Mouse (Mus musculus): ENCODE results near the gene Taar2. TPM values are rescaled to one million over a fixed set of nuclear protein-coding genes. Genes with fewer than 3 reads are reported as not detected.

Taar2 gene
- polyA plus RNA-seq, 1 experiment = not detected

GRCm38 (mm10) chr10:23942465-23942864 lies 4.1 kb downstream of the Taar2 start:
- TF ChIP-seq GATA1 (IDR thresholded peaks at IDR 0.05; ENCODE audit: borderline replicate concordance, low read length) (no peak), FLI1 (IDR thresholded peaks at IDR 0.05; ENCODE audit: low read length) (no peak)
- Histone ChIP-seq H3K27me3 (replicated peaks) (no peaks in the 10 kb centered on the region), H3K36me3 (replicated peaks; ENCODE audit: low read length) (no peaks in the 10 kb centered on the region), H3K9me3 (peaks cover 6% of the 10 kb centered on the region; the same call in 1 of the 2 replicates), H3K4me3 (replicated peaks) (no peak overlapping the region), H3K4me1 (no peaks in the 10 kb centered on the region)

DNA sequence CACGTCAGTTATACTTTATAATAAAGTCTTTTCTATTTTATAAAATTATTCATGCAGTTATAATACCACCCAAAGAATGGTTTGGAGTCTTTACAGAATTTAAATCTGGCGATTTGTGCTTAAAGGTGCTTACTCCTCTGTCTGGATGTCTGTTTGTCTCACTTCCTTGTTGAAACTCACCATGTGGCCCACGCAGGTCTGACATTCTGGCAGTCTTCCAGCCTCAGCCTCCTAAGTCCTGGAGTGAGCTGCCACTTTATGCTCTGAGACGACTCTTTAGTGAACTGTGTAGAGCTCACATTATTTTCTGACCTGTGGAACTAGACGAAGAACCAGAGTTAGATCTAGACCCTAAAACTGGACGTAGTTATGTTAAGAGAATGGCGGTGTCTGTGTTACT lies 9.7 kb downstream of the Taar2 start:
- Histone ChIP-seq H3K9me3 (no peaks in the 10 kb centered on the region), H3K36me3 (replicated peaks; ENCODE audit: low read length) (no peaks in the 10 kb centered on the region), H3K4me3 (replicated peaks) (no peak overlapping the region), H3K4me1 (no peaks in the 10 kb centered on the region), H3K27me3 (replicated peaks) (no peaks in the 10 kb centered on the region)
- TF ChIP-seq GATA1 (IDR thresholded peaks at IDR 0.05; ENCODE audit: borderline replicate concordance, low read length) (no peak), FLI1 (IDR thresholded peaks at IDR 0.05; ENCODE audit: low read length) (no peak)

- Histone ChIP-seq H3K4me3 (replicated peaks) (no peak within 1 kb of the TSS), H3K4me1 (no peaks in the 10 kb centered on the region), H3K36me3 (replicated peaks; ENCODE audit: low read length) (no peaks in the 10 kb centered on the region), H3K9me3 (no peaks in the 10 kb centered on the region), H3K27me3 (replicated peaks) (no peaks in the 10 kb centered on the region)
- TF ChIP-seq GATA1 (IDR thresholded peaks at IDR 0.05; ENCODE audit: borderline replicate concordance, low read length) (no peak), FLI1 (IDR thresholded peaks at IDR 0.05; ENCODE audit: low read length) (no peak)
These were observed 11.2 kb downstream of the Taar2 start, which contains the start of gene Taar3 for GRCm38 (mm10) chr10:23949508-23950005. TSS of gene Taar3 (plus strand) at chr10:23949558.

DNA sequence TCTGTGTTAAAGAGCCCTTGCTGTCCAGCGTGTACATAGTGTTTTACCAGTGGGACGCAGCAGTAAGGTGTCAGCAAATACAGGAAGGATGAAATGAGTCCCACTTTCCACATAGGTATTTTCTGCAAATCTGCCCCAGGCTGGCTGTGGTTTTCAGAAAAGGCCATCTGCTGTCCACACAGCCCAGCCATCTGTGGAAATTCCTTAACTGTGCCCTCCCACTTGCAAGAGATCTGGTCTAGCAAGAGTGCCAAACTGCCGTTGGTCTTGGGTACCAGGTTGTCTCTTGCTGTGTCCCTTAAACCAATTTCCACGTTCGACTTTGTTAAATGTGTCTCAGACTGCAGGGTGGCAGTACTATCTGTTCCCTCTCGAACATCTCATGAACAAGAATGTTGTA lies 13.3 kb downstream of the Taar2 start:
- H3K27me3 ChIP-seq (replicated peaks) = no peaks in the 10 kb centered on the region
- TF ChIP-seq FLI1 (IDR thresholded peaks at IDR 0.05; ENCODE audit: low read length) = no peak
- no peak for TF ChIP-seq GATA1 (IDR thresholded peaks at IDR 0.05; ENCODE audit: borderline replicate concordance, low read length)
- H3K9me3 ChIP-seq = no peaks in the 10 kb centered on the region
- no peaks in the 10 kb centered on the region for H3K36me3 ChIP-seq (replicated peaks; ENCODE audit: low read length)
- H3K4me1 ChIP-seq = no peaks in the 10 kb centered on the region
- H3K4me3 ChIP-seq (replicated peaks) = no peak overlapping the region

DNA sequence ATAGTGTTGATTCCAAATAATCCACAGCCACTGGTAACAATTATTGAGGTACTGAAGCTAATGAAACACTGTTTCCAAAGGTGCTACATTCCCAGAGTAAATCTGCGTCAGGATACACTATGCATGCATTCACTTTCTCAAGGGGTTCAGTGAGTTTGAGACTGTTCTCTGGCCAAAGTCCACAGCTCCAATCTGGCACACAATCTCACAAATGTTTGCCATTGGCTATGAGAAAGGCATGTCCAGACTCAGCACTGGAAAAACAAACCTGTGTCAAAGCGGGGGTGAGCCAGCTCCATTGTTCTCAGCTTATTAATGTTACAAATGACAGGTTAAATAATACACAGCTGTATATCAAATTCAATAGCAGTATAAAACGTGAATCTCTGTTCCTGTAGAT lies 20.7 kb downstream of the Taar2 start:
- no peak overlapping the region for H3K4me3 ChIP-seq (replicated peaks)
- TF ChIP-seq GATA1 (IDR thresholded peaks at IDR 0.05; ENCODE audit: borderline replicate concordance, low read length) (no peak), FLI1 (IDR thresholded peaks at IDR 0.05; ENCODE audit: low read length) (no peak)
- H3K36me3 ChIP-seq (replicated peaks; ENCODE audit: low read length) = no peaks in the 10 kb centered on the region
- H3K9me3 ChIP-seq = peaks cover 5% of the 10 kb centered on the region; the same call in 1 of the 2 replicates
- peaks cover 5% of the 10 kb centered on the region; the same call in 1 of the 2 replicates for H3K4me1 ChIP-seq
- H3K27me3 ChIP-seq (replicated peaks) = no peaks in the 10 kb centered on the region

- Histone ChIP-seq H3K4me3 (replicated peaks) (peak within 1 kb of the TSS; percentile 48), H3K4me1 (peaks cover 9% of the 10 kb centered on the region), H3K36me3 (replicated peaks; ENCODE audit: low read length) (no peaks in the 10 kb centered on the region), H3K27me3 (replicated peaks) (no peaks in the 10 kb centered on the region), H3K9me3 (peaks cover 5% of the 10 kb centered on the region; the same call in 1 of the 2 replicates)
- TF ChIP-seq FLI1 (IDR thresholded peaks at IDR 0.05; ENCODE audit: low read length) (no peak), GATA1 (IDR thresholded peaks at IDR 0.05; ENCODE audit: borderline replicate concordance, low read length) (no peak)
These were observed 22.1 kb downstream of the Taar2 start, which contains the start of gene Taar4 for GRCm38 (mm10) chr10:23960444-23960915. TSS of gene Taar4 (plus strand) at chr10:23960494.

GRCm38 (mm10) chr10:23963444-23963843 lies 25.1 kb downstream of the Taar2 start:
- Histone ChIP-seq H3K4me1 (peaks cover 9% of the 10 kb centered on the region), H3K36me3 (replicated peaks; ENCODE audit: low read length) (no peaks in the 10 kb centered on the region), H3K4me3 (replicated peaks) (no peak overlapping the region), H3K27me3 (replicated peaks) (no peaks in the 10 kb centered on the region), H3K9me3 (peaks cover 5% of the 10 kb centered on the region; the same call in 1 of the 2 replicates)
- TF ChIP-seq FLI1 (IDR thresholded peaks at IDR 0.05; ENCODE audit: low read length) (no peak), GATA1 (IDR thresholded peaks at IDR 0.05; ENCODE audit: borderline replicate concordance, low read length) (no peak)

GRCm38 (mm10) chr10:23964921-23965610 lies 26.7 kb downstream of the Taar2 start:
- peak overlapping the region; percentile 46 for H3K4me3 ChIP-seq (replicated peaks)
- H3K36me3 ChIP-seq (replicated peaks; ENCODE audit: low read length) = no peaks in the 10 kb centered on the region
- 0 out of 2 replicates have a peak, but pooled peaks have one; percentile 28 for TF ChIP-seq FLI1 (IDR thresholded peaks at IDR 0.05; ENCODE audit: low read length)
- TF ChIP-seq GATA1 (IDR thresholded peaks at IDR 0.05; ENCODE audit: borderline replicate concordance, low read length) = no peak
- no peaks in the 10 kb centered on the region for H3K27me3 ChIP-seq (replicated peaks)
- peaks cover 9% of the 10 kb centered on the region for H3K4me1 ChIP-seq
- peaks cover 5% of the 10 kb centered on the region; the same call in 1 of the 2 replicates for H3K9me3 ChIP-seq

- H3K27me3 ChIP-seq (replicated peaks) = no peaks in the 10 kb centered on the region
- H3K9me3 ChIP-seq = 0 out of 2 replicates have a peak, but pooled peaks cover 7% of the 10 kb centered on the region
- no peaks in the 10 kb centered on the region for H3K4me1 ChIP-seq
- no peaks in the 10 kb centered on the region for H3K36me3 ChIP-seq (replicated peaks; ENCODE audit: low read length)
- TF ChIP-seq FLI1 (IDR thresholded peaks at IDR 0.05; ENCODE audit: low read length) = no peak
- no peak for TF ChIP-seq GATA1 (IDR thresholded peaks at IDR 0.05; ENCODE audit: borderline replicate concordance, low read length)
- peak within 1 kb of the TSS; percentile 5 for H3K4me3 ChIP-seq (replicated peaks)
These were observed 32.3 kb downstream of the Taar2 start, which contains the start of gene Taar5 for GRCm38 (mm10) chr10:23970656-23971165. TSS of gene Taar5 (plus strand) at chr10:23970706.

- Histone ChIP-seq H3K9me3 (0 out of 2 replicates have a peak, but pooled peaks cover 7% of the 10 kb centered on the region), H3K36me3 (replicated peaks; ENCODE audit: low read length) (no peaks in the 10 kb centered on the region), H3K27me3 (replicated peaks) (no peaks in the 10 kb centered on the region), H3K4me3 (replicated peaks) (no peak overlapping the region), H3K4me1 (no peaks in the 10 kb centered on the region)
- TF ChIP-seq FLI1 (IDR thresholded peaks at IDR 0.05; ENCODE audit: low read length) (no peak), GATA1 (IDR thresholded peaks at IDR 0.05; ENCODE audit: borderline replicate concordance, low read length) (no peak)
These were observed 32.9 kb downstream of the Taar2 start for GRCm38 (mm10) chr10:23971256-23971655.

Data from megakaryocyte, embryonic 14.5 days (primary cell).